Mouse (Mus musculus): ENCODE data around the gene Gm17577. TPM values are rescaled to one million over a fixed set of nuclear protein-coding genes. Genes with fewer than 3 reads are reported as not detected.

Gene Gm17577
- not detected for polyA plus RNA-seq (2012; fragmentation: generic; extraction: Trizol)

DNA sequence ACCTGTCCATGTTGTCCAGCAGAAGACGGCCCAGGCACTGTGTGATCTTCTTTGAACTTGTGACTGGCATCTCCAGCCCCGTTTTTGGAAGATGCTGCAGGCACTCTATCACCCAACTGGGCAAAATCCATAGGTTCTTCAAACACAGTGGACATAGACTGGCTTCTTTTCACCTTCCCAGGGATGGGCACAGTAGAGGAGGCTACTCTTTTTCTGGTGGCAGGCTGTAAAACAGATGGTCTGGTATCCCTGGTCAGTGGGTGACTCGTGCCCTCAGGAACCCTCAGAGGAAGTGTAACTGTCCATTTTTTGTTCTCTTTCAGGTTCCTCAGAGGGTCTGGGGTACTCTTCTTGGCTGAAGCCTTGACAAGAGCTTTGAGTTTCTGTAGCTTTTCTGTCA lies at the start of gene Gm17577:
TSS of gene Gm17577 (minus strand) at position 101 of the 400 bp plus-strand sequence.

DNA sequence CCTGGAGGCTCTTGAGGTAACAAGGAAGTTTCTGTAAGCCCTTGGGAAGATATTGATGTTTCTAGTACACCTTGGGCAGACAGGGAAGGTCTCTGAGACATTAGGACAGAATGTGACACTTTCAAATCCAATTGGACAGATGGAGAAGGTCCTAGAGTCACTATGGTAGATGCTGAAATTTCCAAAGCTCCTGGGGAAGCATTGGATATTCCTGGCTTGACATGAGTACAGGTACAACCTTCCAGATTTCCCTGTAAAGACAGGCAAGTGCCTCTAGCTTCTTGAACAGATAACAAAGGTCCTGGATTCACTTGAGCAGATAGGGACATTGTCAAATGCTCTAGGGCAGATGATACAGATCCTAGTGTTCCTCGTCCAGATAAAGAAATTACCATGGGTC lies 24.3 kb downstream of the Gm17577 start, which contains the start of gene Srsx:
TSS of gene Srsx (minus strand) at position 101 of the 400 bp plus-strand sequence.

Other genes with a start within 250 kb of the Gm17577 start
- gene Gm17521, start 217.2 kb downstream of the Gm17577 start, polyA plus RNA-seq (2012; fragmentation: generic; extraction: Trizol): not detected
- gene Cldn34c1, start 143.4 kb downstream of the Gm17577 start, polyA plus RNA-seq (2012; fragmentation: generic; extraction: Trizol): not detected
- not detected for gene Srsx, start 24.4 kb downstream of the Gm17577 start, polyA plus RNA-seq (2012; fragmentation: generic; extraction: Trizol)

Measured in C3H10T1/2 (cell line).